13 mouse cellular contexts compared by ENCODE assay signal in the genomic region with DNA sequence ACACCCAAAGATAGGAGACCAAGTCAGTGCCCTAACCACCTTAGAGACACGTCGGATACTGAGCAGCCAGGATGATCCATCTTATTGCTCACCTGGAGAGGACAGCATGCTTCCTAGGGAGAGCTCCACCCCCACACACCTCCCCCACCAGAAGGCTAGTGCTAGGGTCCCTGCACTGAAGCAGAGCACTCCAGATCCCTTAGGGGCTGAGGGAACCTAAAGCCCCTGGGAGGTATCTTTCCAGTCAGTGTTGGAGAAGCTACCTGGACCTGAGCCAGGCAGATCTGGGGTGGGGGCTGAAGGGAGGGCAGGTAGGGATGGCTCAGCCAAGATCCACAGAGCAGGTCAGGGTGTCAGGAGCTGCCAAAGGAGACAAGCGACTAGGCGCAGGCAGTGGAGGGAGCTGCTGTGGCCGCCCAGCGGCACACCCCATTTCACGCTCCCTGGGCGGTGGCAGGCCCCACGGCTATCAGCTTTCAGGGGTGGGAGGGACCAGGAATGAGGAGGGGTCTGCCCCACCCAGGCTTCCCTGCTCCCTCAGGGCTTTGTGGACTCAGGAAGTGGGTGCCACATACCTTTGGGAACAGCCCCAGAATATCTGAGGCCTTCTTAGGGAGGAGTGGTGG. TPM values are rescaled to one million over a fixed set of nuclear protein-coding genes. Genes with fewer than 3 reads are reported as not detected.
DNase-seq lines count a peak whose midpoint lies in the region; ATAC-seq and TF ChIP-seq lines count a peak whose summit lies in the region.
"Had no signal": no experiment of that assay in that cellular context is flagged by ENCODE, and none has a peak within 500 bp of the region (broad histone marks: within the 10 kb centered on the region; RNA-seq: fewer than 3 reads in every experiment).

No protein-coding gene starts in this region.

- ATAC-seq in midbrain, embryonic 11.5 days (ENCODE audit: low FRiP score): no peak
- ATAC-seq in megakaryocyte-erythroid progenitor cell, adult 5-6 weeks (replicated peaks; ENCODE audit: low FRiP score, low TSS enrichment, poor library complexity, severe bottlenecking): no peak
- ATAC-seq: midbrain, embryonic 15.5 days had no signal

- H3K27me3 ChIP-seq in heart, adult 2 months (ENCODE audit: control insufficient read depth, insufficient read depth, low read length): no peaks in the 10 kb centered on the region
- peaks cover 3% of the 10 kb centered on the region; the same call in 1 of the 2 replicates for H3K27me3 ChIP-seq in midbrain, embryonic 11.5 days (ENCODE audit: control insufficient read depth, insufficient read depth, low read length)
- H3K27me3 ChIP-seq in midbrain, embryonic 10.5 days (ENCODE audit: low read depth, poor library complexity, severe bottlenecking): peaks cover 32% of the 10 kb centered on the region

- no peak for TF ChIP-seq EP300 in heart, adult 2 months (IDR thresholded peaks at IDR 0.05; ENCODE audit: insufficient read depth, low read depth, low read length)

- no peak overlapping the region for H3K4me2 ChIP-seq in midbrain, embryonic 11.5 days
- H3K4me2 ChIP-seq: limb, embryonic 13.5 days; midbrain, embryonic 15.5 days had no signal

- no peaks in the 10 kb centered on the region for H3K36me3 ChIP-seq in heart, adult 2 months (ENCODE audit: control insufficient read depth, insufficient read depth, low read length)
- H3K36me3 ChIP-seq in midbrain, embryonic 11.5 days (ENCODE audit: control insufficient read depth, insufficient read depth, low read length): no peaks in the 10 kb centered on the region
- no peaks in the 10 kb centered on the region for H3K36me3 ChIP-seq in midbrain, embryonic 10.5 days
- H3K36me3 ChIP-seq: limb, embryonic 13.5 days; midbrain, embryonic 15.5 days had no signal

- DNase-seq in heart, adult 2 months: no peak
- DNase-seq in heart, postnatal 25 days (ENCODE audit: low spot score): no peak
- peak; percentile 62 for DNase-seq in midbrain, embryonic 11.5 days (ENCODE audit: low spot score, missing footprints)
- DNase-seq in midbrain, embryonic 10.5 days (ENCODE audit: low spot score): no peak
- peak; percentile 33 for DNase-seq in ZHBTc4 (ENCODE audit: low read depth, low spot score)
- peak; percentile 27 for DNase-seq in naive thymus-derived CD4-positive, alpha-beta T cell, adult 2 months (ENCODE audit: low read depth)
- DNase-seq: cerebellum, adult 8-10 months had no signal

- no peaks in the 10 kb centered on the region for H3K9me3 ChIP-seq in midbrain, embryonic 11.5 days (ENCODE audit: control insufficient read depth, low read length)
- no peaks in the 10 kb centered on the region for H3K9me3 ChIP-seq in midbrain, embryonic 10.5 days (replicated peaks)
- H3K9me3 ChIP-seq: limb, embryonic 13.5 days; midbrain, embryonic 15.5 days had no signal

- no peak overlapping the region for H3K4me3 ChIP-seq in heart, adult 2 months
- no peak overlapping the region for H3K4me3 ChIP-seq in midbrain, embryonic 11.5 days (ENCODE audit: low read depth, low read length)
- H3K4me3 ChIP-seq in midbrain, embryonic 10.5 days: no peak overlapping the region
- H3K4me3 ChIP-seq: limb, embryonic 13.5 days; midbrain, embryonic 15.5 days had no signal

- 80% methylated on average over 9 of the region's 9 CpGs for WGBS in heart, adult 2 months
- 49% methylated on average over 9 of the region's 9 CpGs for WGBS in midbrain, embryonic 11.5 days
- 49% methylated on average over 9 of the region's 9 CpGs for WGBS in midbrain, embryonic 10.5 days

- no peaks in the 10 kb centered on the region for H3K79me2 ChIP-seq in heart, adult 2 months (replicated peaks; ENCODE audit: control insufficient read depth, insufficient read depth, low read length)

- H3K27ac ChIP-seq in heart, adult 2 months: peak overlapping the region; percentile 59; the same call in 1 of the 2 replicates
- H3K27ac ChIP-seq in midbrain, embryonic 11.5 days (ENCODE audit: low read depth, low read length): no peak overlapping the region
- no peak overlapping the region for H3K27ac ChIP-seq in midbrain, embryonic 10.5 days (replicated peaks)
- H3K27ac ChIP-seq: limb, embryonic 13.5 days; midbrain, embryonic 15.5 days had no signal

- no peak for TF ChIP-seq POLR2A in heart, adult 2 months (IDR thresholded peaks at IDR 0.05; ENCODE audit: insufficient read depth, low read depth, low read length)

- H3K9ac ChIP-seq in heart, adult 2 months (ENCODE audit: low read depth, low read length): no peak overlapping the region
- H3K9ac ChIP-seq in midbrain, embryonic 11.5 days (ENCODE audit: low read length): no peak overlapping the region
- H3K9ac ChIP-seq: limb, embryonic 13.5 days; midbrain, embryonic 15.5 days had no signal

- H3K4me1 ChIP-seq in heart, adult 2 months (ENCODE audit: control insufficient read depth, insufficient read depth, low read length): peaks cover 10% of the 10 kb centered on the region
- H3K4me1 ChIP-seq in midbrain, embryonic 11.5 days (ENCODE audit: control insufficient read depth, insufficient read depth, low read length): peaks cover 9% of the 10 kb centered on the region
- H3K4me1 ChIP-seq in midbrain, embryonic 10.5 days: peaks cover 19% of the 10 kb centered on the region

- intact Hi-C loops in heart, adult 2 months (cut with DNase I): loop anchor here (2.0 to 5.0 kb wide), 4 partner anchors 59 to 212 kb away; a partner anchor contains a TSS
- intact Hi-C loops in heart, postnatal 25 days (cut with DNase I): loop anchor here (2.0 to 5.0 kb wide), 3 partner anchors 107 to 212 kb away; a partner anchor contains a TSS

- no peak for TF ChIP-seq CTCF in heart, adult 2 months (IDR thresholded peaks at IDR 0.05)

RNA-seq across cellular contexts. Expression of a gene that starts 2.1 kb away (rescaled TPM):
- total RNA-seq in heart, adult 2 months (2021): 10 to 100 TPM in 1 of 2 experiments, 1 to 10 TPM in 1; 9.2 to 12.0 TPM
- 36.9 and 48.1 TPM in 2 replicates for polyA plus RNA-seq in heart, adult 2 months (2012; rRNA removed)
- 10 to 100 TPM in 1 of 2 experiments, 1 to 10 TPM in 1; 9.7 to 11.1 TPM for total RNA-seq in heart, postnatal 25 days (2021)
- polyA plus RNA-seq in midbrain, embryonic 11.5 days (2014; fragmentation: Nextera tagmentation; extraction: Ambion mirVana): 12.2 and 12.6 TPM in 2 replicates
- 12.2 and 15.6 TPM in 2 replicates for polyA plus RNA-seq in midbrain, embryonic 10.5 days (2016; fragmentation: Nextera tagmentation; extraction: Ambion mirVana)
- 20.0 and 22.3 TPM in 2 replicates for total RNA-seq in megakaryocyte-erythroid progenitor cell, adult 5-6 weeks (2014; fragmentation: Nextera tagmentation)
- 27.2 and 28.2 TPM in 2 replicates for total RNA-seq in megakaryocyte-erythroid progenitor cell, adult 5-6 weeks (2017)

RNA-seq across cellular contexts. Expression of a gene that starts 15.4 kb away (rescaled TPM):
- not detected for total RNA-seq in heart, adult 2 months (2021)
- 15.3 TPM in 1 of 2 replicates, not detected in the other for polyA plus RNA-seq in heart, adult 2 months (2012; rRNA removed)
- not detected for total RNA-seq in heart, postnatal 25 days (2021)
- not detected in 2 replicates for polyA plus RNA-seq in midbrain, embryonic 11.5 days (2014; fragmentation: Nextera tagmentation; extraction: Ambion mirVana)
- not detected in 2 replicates for polyA plus RNA-seq in midbrain, embryonic 10.5 days (2016; fragmentation: Nextera tagmentation; extraction: Ambion mirVana)
- 2.1 TPM in 1 of 2 replicates, not detected in the other for total RNA-seq in megakaryocyte-erythroid progenitor cell, adult 5-6 weeks (2014; fragmentation: Nextera tagmentation)
- total RNA-seq in megakaryocyte-erythroid progenitor cell, adult 5-6 weeks (2017): not detected in 2 replicates
- total RNA-seq: heart, postnatal 14 days; layer of hippocampus, postnatal 10 days had no signal
- polyA plus RNA-seq: limb, embryonic 13.5 days; lung, embryonic 16.5 days; midbrain, embryonic 15.5 days had no signal

RNA-seq across cellular contexts. Expression of a gene that starts 15.5 kb away (rescaled TPM):
- total RNA-seq in heart, adult 2 months (2021): 1 to 10 TPM in 1 of 2 experiments, under 1 TPM in 1; 0.55 to 1.0 TPM
- 2.8 and 5.4 TPM in 2 replicates for polyA plus RNA-seq in heart, adult 2 months (2012; rRNA removed)
- 1 to 10 TPM in 1 of 2 experiments, under 1 TPM in 1; 0.94 to 2.0 TPM for total RNA-seq in heart, postnatal 25 days (2021)
- polyA plus RNA-seq in midbrain, embryonic 11.5 days (2014; fragmentation: Nextera tagmentation; extraction: Ambion mirVana): 0.31 and 0.32 TPM in 2 replicates
- 0.65 and 0.74 TPM in 2 replicates for polyA plus RNA-seq in midbrain, embryonic 10.5 days (2016; fragmentation: Nextera tagmentation; extraction: Ambion mirVana)
- 4.6 and 6.9 TPM in 2 replicates for total RNA-seq in megakaryocyte-erythroid progenitor cell, adult 5-6 weeks (2014; fragmentation: Nextera tagmentation)
- total RNA-seq in megakaryocyte-erythroid progenitor cell, adult 5-6 weeks (2017): 0.99 TPM in 1 of 2 replicates, not detected in the other

RNA-seq across cellular contexts. Expression of a gene that starts 28.1 kb away (rescaled TPM):
- 1 to 10 TPM; 4.1 to 4.4 TPM for total RNA-seq in heart, adult 2 months (2021)
- 13.5 and 13.9 TPM in 2 replicates for polyA plus RNA-seq in heart, adult 2 months (2012; rRNA removed)
- total RNA-seq in heart, postnatal 25 days (2021): 1 to 10 TPM; 5.3 to 5.8 TPM
- 42.4 and 43.5 TPM in 2 replicates for polyA plus RNA-seq in midbrain, embryonic 11.5 days (2014; fragmentation: Nextera tagmentation; extraction: Ambion mirVana)
- polyA plus RNA-seq in midbrain, embryonic 10.5 days (2016; fragmentation: Nextera tagmentation; extraction: Ambion mirVana): 58.9 and 60.3 TPM in 2 replicates
- total RNA-seq in megakaryocyte-erythroid progenitor cell, adult 5-6 weeks (2014; fragmentation: Nextera tagmentation): 35.5 and 47.7 TPM in 2 replicates
- total RNA-seq in megakaryocyte-erythroid progenitor cell, adult 5-6 weeks (2017): 17.5 and 29.6 TPM in 2 replicates

RNA-seq across cellular contexts. Expression of a gene that starts 37.7 kb away (rescaled TPM):
- 100 to 1,000 TPM; 272 to 313 TPM for total RNA-seq in heart, adult 2 months (2021)
- polyA plus RNA-seq in heart, adult 2 months (2012; rRNA removed): 406 and 497 TPM in 2 replicates
- total RNA-seq in heart, postnatal 25 days (2021): 100 to 1,000 TPM; 337 TPM
- 874 and 929 TPM in 2 replicates for polyA plus RNA-seq in midbrain, embryonic 11.5 days (2014; fragmentation: Nextera tagmentation; extraction: Ambion mirVana)
- polyA plus RNA-seq in midbrain, embryonic 10.5 days (2016; fragmentation: Nextera tagmentation; extraction: Ambion mirVana): 1,003 and 1,059 TPM in 2 replicates
- 392 and 411 TPM in 2 replicates for total RNA-seq in megakaryocyte-erythroid progenitor cell, adult 5-6 weeks (2014; fragmentation: Nextera tagmentation)
- total RNA-seq in megakaryocyte-erythroid progenitor cell, adult 5-6 weeks (2017): 411 and 530 TPM in 2 replicates

Comparison
In these comparisons a context has a peak if more than half of its experiments do, and no peak if none do; other contexts are left out.
1. DNase-seq: peak in midbrain, embryonic 11.5 days (single experiment), ZHBTc4 (single experiment) and naive thymus-derived CD4-positive, alpha-beta T cell, adult 2 months (single experiment); none in heart, adult 2 months (0 of 2), heart, postnatal 25 days (single experiment) and midbrain, embryonic 10.5 days (single experiment).